Mouse (Mus musculus): ENCODE data around the gene Arsk.

DNA sequence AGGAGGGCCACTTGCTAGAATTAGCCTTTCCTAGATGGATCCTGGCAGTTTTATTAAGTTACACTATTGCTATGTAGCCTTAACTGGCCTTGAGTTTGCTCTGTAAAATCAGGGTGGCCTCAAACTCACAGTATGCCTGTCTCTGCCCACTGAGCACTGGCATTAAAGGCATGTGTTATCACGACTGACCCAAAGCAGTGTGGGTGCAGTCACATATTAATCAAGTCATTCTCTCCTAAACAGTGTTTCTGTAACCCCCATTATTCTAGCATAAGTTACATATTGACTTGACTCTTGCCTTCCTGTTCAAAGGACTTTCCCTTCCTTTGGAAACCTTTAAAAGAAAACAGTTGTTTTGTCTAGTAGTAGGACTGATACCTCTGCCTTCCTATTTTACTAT lies 56.0 kb downstream of the Arsk start:
- no peak for TF ChIP-seq CTCF (conservative IDR thresholded peaks at IDR 0.05; ENCODE audit: low read length)
- TF ChIP-seq POU5F1 (IDR thresholded peaks at IDR 0.05; ENCODE audit: borderline replicate concordance, low read length), result no peak
- no peak for TF ChIP-seq NANOG (IDR thresholded peaks at IDR 0.05; ENCODE audit: borderline replicate concordance, low read length)
